Mouse (Mus musculus): ENCODE results near the gene Samd5.

- TF ChIP-seq CTCF (conservative IDR thresholded peaks at IDR 0.05; ENCODE audit: insufficient read depth, insufficient read length, low read depth, low read length) (no peak), POLR2A (IDR thresholded peaks at IDR 0.05; ENCODE audit: low read depth, low read length) (no peak)
These were observed 29.9 kb upstream of the Samd5 start for GRCm38 (mm10) chr10:9704956-9705355.

Measured in kidney, adult 2 months (tissue).